Mouse (Mus musculus) spleen, postnatal 14 days (tissue): Measurements from ENCODE around the gene Gpr152.
"Not testable (repeated sequence)": the region's sequence is repeated elsewhere in the genome, so short reads cannot be mapped to it uniquely, and the experiment has no call there.

Experiments used
- DNase-seq, 2 experiments: peaks; one replicate each; pipeline ENCODE4 v3.0.0; 2021 to 2022; ENCODE audit warnings: low spot score in 2 of 2

Gpr152 gene

GRCm38 (mm10) chr19:4112063-4112960 is 27.3 kb upstream of the Gpr152 start:
- DNase-seq, result no peak

GRCm38 (mm10) chr19:4113186-4113805 is 26.3 kb upstream of the Gpr152 start:
- DNase-seq, result peak; percentile 72 to 83

- DNase-seq, result peak; percentile 45 to 55
Observed at GRCm38 (mm10) chr19:4113806-4114230, 25.8 kb upstream of the Gpr152 start.

DNA sequence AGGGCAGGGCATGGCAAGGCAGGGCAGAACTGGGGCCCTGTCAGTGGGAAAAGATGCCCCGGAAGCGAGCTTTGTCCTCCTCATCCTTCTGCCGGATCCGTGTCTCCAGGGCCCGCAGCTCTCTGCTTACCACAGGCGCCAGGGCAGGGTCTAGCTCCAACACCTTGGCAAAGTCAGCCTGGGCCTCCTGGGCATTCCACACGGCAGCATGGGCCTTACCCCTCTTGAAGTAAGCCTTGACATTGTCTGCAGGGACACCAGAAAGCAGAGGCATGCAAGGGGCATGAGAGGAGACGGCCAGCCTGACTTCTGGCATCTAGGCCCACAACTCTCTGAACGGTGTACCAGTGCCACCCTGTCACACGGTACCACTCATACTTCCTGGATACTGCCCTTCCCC is 25.0 kb upstream of the Gpr152 start:
- DNase-seq, result no peak

GRCm38 (mm10) chr19:4115144-4115543 is 24.4 kb upstream of the Gpr152 start:
- DNase-seq, result no peak

DNA sequence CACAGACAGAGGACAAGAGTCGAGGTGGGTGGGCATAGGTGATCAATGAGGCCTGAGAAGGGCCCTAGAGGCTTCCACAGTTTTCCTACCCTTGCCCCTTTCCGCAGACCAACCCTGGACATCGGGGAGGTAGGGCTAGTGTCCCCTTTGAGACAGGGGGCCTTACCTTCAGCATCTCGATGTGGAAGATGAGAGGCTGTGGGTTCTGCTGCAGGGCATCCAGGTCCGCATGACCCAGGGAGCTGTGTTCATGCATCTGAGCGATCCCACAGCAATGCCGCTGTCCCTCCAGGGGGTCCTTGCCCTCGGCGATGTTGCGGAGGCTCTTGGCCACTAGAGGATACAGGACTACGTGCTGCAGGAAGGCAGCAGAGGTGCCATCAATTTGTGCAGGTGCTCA is 23.8 kb upstream of the Gpr152 start:
- DNase-seq, result no peak

GRCm38 (mm10) chr19:4117006-4117405 is 22.6 kb upstream of the Gpr152 start:
- DNase-seq, result no peak

DNA sequence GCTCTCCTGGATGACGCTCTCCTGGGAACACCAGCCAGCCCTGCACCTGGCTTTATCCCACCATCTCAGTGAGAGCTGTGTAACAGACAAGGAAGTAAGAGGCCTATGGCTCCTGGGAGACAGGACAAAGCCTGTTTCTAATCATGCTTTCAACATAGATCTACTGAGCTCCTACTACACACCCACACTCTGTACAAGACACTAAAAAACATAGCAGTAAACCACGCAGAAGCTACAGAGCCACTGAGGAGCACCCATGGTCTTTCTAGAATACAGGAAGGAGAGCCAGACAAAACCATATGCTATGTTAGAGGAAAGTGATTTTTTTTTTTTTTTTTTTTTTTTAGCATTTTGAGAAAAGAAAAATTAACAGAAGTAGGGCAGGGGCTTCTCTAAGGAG is 21.2 kb upstream of the Gpr152 start:
- no peak for DNase-seq

DNA sequence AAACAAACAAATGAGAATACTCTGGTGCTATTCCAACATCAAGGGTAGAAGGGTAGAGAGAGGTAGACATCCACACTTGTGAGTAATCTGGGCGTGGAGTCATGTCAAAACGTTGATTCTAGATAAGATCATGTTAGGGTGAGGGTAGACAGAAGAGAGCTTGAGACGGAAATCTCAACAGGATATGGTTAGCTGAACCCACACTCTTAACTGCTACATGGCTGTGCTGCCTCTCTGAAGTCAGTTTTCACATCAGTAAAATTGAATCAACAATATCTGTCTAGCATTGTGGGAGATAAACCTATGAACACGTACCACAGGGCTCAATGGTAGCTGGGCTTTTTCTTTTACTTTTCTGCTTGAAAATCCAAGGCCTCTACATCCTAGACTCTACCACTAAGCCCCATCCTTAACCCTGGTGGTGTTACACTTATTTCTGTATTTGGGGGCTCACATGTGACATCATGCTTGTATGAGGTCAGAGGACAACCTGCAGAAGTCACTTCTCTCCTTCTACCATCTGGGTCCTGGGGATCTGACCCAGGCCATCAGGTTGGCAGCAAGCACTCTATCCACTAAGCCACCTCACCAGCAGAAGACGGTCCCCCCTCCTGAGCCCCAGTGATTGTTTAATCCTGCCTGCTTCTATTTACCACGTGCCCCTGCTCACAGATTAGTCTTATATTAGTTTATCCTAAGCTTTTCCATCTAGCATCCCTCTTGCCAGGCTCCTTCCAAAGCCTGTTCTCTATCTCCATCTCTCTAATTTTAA is 19.7 kb upstream of the Gpr152 start:
- DNase-seq, result no peak

DNA sequence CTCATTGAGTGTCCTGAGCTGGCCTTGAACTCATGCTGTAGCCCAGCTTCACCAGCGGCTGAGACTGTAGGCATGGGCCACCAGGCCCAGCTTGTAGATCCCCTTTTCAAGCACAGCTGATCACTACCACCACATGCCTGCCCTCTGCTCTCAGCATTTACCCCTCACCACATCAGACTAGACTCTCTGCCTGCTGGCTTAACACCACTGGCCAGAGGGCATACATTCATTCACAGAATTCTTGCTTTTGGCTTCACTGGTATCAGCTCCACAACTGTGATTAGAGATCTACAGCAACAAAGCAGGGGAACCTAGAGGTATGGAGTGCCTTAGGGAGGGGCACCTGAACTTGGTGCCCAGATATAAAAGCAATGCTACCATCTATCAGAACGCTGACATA is 19.1 kb upstream of the Gpr152 start:
- no peak for DNase-seq

DNA sequence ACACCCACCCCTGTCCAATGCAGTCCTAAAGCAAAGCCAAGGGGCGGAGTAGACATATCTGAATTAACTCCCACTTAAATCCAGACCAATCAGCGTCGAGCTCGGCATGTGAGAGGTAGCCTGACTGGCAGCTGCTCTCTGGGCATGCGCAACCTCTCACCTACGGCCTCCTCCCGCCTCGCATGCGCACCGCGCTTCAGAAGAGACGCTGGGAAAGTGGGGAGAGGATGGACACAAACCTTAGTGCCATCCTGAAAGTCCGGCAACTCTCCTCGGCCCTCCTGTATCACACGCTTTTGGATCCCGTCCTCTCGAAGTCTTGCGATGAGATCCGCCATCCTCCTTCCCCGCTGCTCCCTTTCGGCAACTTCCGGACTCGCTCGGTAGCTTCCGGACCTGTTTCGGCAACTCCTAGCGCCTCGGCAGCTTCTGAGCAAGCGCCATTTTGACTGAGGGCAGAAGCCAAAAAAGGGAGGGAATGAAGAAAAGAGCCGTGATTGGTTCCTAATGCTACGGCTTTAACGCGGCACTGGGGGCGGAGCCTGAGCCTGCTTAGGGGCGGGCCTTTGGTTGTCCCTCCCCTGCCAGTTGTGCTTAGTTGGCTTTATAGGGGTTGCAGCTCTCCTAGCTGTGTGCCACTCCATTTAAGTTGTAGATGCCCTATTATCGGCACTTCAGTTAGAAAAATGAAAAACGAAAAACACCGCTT is 18.3 kb upstream of the Gpr152 start:
- peak; percentile 95 to 97 for DNase-seq

- not testable (repeated sequence) for DNase-seq
Observed at GRCm38 (mm10) chr19:4121896-4122295, 17.7 kb upstream of the Gpr152 start.

DNA sequence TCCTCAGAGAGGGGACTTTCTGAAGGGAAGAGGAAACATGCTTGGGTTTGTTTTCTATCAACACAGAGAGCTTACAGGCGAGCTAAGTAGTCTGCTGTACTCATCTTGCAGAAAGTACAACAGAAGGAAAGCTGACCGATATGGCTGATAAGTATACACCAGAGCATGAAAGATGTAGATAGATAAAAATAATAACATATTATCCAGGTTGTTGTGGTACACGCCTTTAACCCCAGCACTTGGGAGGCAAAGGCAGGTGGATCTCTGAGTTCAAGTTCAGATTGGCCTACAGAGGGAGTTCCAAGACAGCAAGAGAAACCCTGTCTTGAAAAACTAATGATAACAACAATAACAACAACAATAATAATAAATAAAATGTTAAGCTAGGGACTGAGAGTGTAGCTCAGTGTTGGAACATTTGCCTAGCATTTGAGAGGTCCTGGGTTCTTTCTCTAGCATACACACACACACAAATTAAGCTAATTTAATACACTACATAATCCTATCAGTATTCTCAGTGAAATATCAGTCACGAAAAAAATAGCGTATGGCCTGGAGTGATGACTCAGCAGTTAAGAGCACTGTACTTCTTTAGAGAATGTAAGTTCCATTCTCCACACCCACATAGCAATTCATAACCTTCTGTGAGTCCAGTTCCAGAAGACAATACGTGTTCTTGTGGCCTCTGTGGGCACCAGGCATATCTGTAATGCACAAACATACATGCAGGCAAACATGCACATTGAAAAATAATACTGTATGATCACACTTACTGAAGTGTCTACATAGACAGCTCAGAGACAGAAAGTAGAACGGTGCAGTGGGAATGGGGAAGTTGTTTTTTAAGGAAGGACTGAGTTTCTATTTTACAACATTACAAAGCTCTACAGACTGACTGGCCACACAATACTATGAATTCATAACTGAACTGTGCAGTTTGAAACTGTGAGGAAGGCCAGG is 16.9 kb upstream of the Gpr152 start:
- no peak for DNase-seq

DNA sequence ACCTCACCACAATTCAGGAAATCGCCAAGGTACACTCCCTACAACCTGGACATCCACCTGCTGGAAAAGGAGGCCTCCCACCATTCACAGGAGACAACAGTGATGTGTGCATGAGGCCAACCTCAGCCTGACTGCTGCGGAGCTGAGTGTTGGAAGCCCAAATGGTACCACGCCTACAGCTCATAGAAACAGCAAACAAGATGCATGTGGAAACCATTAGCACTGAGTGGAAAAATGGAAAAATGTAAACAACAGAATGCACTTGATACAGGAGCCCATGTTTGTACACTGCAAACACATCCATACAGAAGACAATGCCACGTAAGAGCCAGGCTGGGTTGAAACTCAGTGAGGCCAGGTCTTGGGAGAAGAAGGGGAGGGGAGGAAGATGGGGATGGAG is 15.2 kb upstream of the Gpr152 start:
- no peak for DNase-seq

GRCm38 (mm10) chr19:4125268-4125667 is 14.3 kb upstream of the Gpr152 start:
- not testable (repeated sequence) for DNase-seq

- DNase-seq, result peak; percentile 98
Observed at GRCm38 (mm10) chr19:4125741-4126696, 13.6 kb upstream of the Gpr152 start, which contains the start of gene Aip. TSS of gene Aip (minus strand) at chr19:4125858.

- no peak for DNase-seq
Observed at GRCm38 (mm10) chr19:4126759-4127495, 12.7 kb upstream of the Gpr152 start.

DNA sequence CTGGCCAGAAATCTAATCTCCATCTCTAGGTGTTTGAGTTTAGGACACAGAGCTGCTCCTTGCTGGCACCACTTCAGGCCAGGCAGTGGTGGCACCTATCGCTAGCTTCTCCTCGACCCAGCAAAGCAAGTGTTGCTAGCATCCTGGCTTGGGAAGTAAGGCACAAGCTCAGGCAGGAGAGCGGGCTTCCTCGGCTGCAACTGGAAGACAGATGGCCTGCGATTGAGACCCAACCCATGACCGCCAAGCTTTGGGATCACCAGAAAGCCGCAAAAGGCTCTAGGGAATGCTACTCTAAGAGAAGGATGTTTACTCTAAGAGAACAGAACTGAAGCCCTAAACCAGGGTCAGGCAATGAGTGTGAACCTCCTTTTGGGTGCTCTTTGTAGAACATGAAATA is 10.1 kb upstream of the Gpr152 start:
- DNase-seq, result no peak

DNA sequence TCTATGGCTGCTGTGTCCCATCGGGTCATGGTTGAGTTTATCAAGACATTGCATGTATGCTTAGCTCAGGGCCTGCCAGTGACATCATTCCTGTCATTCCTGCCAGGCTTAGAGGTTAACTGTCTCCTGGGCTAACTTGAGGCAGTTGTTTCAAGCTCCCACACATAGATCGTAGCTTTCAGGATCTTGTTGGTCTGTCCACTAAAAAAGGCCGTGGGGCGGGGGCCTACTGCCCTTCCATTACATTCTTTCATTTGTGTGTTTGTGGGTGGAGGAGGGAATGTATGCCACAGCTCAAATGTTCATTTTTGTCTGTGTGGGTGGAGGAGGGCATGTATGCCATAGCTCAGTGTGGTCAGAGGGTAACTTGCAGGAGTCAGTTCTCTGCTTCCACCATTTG is 9.5 kb upstream of the Gpr152 start:
- DNase-seq, result no peak
